Mouse (Mus musculus) embryo, embryonic 11.5 days (tissue): ENCODE data around the gene Tmcc3.

Source experiments
- DNase-seq: peaks from one replicate; pipeline ENCODE4 v3.0.0-alpha.2; 2012; ENCODE audit warnings: low read depth, low spot score

The Tmcc3 gene

DNA sequence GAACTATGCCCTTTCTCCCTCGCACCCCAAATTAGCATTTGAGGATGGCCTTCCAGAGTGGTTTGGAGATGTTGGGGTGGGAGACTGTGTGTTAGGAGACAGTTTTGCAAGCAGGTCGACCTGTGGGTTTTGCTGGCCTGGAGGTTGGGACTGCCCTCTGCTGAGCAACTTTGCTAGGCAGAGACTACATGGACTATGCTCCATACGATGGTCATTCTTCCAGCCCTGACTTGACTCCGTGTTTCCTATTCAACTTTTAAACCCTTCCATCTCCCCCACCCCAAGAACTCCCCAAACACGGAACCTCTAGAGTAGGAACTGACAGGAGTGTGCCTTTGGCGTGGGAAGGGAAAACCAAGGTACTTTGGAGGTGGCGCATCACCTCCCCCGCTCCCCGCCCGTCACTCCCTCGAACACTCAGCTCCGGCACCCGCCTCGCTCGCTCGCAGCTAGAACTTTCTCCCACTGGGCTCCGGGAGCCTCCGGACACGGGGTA is at the start of gene Tmcc3:
TSS of gene Tmcc3 (plus strand) at position 439 of the 496 bp plus-strand sequence.
- DNase-seq, result no peak

DNA sequence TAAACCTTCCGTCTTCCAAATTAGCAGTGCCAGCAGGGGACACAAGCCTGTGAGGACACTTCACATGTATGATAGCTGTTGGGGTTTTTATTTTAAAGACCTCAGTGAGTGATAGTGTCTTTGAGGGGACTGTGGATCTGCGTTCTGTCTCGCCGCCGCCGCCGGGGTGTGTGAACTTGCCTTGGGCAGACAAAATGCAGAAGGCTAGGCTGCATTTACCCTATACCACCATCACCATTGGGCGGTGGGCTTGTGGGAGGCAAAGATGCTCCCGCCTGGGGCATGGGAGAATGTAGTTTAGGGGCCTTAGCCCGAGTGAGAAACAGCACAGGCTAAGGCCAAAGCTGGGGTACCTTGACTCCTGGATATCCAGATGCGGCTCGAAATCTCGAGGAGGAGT is 49.1 kb upstream of the Tmcc3 start:
- no peak for DNase-seq

DNA sequence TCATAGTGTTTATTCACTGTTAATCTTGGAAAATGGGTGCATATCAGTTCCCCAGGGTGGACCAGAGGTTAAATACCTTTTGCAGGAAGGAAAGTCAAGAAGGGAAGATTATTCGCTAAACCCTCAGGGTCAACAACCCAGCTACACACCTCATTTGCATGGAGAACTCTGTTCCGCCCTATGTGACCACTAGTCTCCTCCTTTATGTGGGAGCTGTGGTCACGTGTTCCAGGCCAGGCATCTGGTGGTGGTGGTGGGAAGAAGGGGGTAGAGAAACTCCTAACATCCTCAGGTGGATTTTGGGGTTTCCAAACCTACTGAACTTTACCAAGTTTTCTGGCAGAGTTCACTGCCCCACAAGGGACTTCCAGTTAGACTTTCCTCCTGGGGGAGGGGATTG is 48.5 kb upstream of the Tmcc3 start:
- DNase-seq, result no peak

DNA sequence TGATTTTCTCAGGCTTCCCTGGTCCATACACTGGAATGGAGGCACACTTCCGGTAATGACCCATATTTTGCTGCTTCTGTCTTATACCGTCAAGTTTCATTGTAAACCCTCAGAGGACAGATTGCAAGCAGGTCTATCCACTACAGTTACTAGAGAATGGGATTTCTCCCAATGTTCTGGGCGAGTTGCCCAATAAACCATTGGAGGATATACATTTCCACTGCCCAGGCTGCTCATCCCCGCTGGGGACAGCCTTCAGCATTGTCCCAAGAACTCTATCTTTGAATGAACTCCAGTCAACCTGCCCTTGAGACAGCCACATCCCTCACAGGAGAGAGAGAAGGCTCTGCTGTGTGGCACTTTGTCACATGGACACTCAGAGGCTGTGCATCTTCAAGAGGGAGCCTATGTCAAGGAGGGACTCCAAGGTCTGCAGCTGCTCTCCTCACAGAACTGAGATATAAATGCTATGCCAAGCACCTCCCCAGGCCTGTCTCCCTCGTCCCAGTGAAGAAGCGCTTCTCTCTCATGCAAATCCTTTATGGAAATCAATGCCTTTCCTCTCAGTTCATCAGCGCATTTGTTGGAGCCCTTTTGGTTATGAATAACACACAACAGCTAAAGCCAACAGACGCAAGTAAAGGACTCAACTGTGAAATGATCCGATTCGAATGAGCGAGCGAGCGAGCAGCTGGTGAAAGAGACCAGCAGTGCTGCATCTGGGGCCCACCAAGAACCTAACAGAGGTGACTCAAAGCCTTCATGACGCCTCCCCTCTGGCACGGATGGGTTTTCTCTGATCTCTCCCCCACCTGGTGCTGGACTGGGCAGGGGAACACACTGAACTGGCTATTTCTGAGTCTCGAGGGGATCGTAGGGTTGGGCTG is 45.9 kb upstream of the Tmcc3 start:
- DNase-seq, result no peak

DNA sequence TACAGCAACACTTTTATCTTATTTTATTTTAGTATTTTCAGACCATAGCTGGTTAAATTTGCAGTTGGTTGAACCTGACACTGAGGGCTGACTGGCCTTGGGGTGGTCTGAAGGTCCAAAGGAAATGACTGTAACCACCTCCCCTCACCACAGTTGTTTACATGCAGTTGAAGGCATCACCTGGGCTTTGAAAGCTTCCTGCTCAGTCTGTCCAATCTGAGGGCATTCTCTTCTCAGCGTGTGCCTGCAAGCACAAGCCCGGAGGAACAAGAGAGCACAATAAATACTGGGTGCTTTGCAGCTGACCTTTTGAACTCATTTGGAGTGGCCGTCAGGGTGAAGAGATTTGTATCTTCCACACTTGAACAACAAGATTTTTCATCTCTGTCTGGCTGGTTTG is 36.4 kb upstream of the Tmcc3 start:
- DNase-seq, result no peak

DNA sequence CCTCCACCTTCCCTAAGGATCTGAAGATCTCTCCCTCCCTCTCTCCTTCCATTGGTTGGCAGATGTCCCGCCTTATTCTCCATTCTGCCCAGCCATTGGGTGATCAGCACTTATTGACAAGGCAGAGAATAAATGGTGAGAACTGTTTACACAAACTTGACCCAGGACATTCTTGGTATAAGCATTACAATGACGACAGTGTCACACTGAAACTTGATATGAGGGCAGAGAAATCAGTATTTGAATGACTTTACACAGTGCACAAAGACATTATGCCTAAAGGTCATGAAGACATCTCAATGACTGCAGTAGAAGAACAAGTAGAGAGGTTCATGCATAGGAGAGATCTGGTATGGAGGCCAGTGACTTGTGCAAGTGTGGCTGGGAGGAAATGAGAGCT is 35.2 kb upstream of the Tmcc3 start:
- no peak for DNase-seq

DNA sequence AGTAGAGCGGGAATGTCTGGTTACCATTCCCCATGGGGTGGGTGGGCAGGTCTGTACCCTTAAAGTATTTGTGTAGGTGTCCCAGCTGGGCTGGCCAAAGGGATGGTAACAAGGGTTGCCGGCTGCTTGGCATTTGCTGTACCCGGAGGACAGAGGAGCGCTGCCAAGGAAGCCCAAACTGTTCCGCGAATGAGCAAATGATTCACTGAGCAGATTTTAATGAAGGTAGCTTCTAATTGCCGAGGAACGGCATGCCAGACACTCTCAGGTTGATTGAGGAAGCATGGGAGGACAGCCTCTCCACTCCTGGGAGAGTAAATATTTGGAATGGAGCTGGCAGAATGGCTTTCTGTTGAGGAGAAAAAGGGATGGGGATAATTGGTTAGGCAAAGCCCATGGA is 29.6 kb upstream of the Tmcc3 start:
- DNase-seq, result no peak

DNA sequence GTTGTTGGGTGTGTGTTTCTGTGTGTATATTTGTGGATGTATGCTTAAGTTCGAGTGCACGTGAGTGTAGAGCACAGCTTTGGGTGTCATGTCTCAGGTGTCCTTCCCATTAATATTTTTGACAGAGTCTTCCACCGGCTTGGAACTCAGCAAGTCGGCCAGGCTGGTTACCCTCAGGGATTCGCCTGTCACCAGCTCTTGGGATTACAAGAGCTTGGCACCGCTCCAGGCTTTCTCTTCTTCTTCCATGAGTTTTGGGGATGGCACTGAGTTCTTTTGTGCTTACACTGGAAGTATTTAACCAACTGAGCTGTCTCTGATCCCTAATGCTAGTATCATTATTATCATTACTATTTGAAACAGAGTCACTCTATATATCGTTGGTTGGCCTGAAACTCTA is 29.0 kb upstream of the Tmcc3 start:
- DNase-seq, result no peak

DNA sequence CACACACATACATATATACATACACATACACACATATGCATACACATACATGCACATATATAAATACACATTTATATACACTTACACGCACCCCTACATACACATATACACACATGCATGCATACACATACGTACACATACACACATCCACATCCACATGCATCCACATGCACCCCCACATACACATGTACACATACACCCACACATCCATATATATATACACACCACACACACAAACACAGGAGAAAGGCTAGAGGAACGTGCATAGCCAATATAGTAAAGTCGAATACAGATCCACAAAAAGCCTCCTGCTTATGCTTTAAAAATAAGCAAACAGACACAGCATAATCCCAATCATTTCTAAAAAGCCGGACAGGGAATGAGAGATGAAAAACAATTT is 17.3 kb upstream of the Tmcc3 start:
- DNase-seq, result no peak

DNA sequence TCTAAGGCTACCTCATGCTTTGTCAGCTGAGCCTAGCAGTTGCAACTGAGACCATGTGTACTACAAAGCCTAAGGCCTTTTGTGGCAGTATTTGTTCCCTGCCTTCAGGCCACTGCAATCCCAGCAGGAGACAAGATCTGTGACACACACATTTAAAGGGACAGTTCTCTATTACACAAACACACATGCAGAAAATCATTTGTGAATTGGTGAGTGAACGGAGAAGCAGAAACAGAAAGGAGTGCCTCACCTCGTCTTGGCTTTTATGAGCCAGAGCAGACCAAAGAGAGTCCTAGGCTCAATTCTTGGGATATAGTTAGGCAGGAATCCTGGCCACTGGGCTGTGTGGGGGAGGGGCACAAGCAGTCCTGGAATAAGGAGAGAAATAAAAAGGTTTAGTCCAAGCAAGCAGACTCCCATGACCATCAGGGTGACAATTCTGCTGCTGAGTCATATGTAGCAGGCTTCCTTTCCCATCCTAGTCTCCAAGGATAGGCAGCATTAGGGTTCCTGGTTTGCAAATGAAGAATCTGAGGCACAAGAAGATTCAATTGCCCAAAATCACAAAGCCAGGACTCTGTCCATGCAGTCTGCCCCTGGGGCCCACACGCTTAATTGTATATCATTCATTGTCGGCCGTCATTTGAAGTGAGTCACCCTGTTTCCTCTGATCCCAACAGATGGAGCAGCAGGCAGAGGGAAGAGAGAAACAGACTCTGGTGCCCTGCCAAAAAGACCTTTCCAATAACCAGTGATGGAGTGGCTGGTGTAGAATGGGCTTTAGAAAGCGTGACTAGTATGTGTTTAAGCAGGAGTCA is 16.6 kb upstream of the Tmcc3 start:
- no peak for DNase-seq

DNA sequence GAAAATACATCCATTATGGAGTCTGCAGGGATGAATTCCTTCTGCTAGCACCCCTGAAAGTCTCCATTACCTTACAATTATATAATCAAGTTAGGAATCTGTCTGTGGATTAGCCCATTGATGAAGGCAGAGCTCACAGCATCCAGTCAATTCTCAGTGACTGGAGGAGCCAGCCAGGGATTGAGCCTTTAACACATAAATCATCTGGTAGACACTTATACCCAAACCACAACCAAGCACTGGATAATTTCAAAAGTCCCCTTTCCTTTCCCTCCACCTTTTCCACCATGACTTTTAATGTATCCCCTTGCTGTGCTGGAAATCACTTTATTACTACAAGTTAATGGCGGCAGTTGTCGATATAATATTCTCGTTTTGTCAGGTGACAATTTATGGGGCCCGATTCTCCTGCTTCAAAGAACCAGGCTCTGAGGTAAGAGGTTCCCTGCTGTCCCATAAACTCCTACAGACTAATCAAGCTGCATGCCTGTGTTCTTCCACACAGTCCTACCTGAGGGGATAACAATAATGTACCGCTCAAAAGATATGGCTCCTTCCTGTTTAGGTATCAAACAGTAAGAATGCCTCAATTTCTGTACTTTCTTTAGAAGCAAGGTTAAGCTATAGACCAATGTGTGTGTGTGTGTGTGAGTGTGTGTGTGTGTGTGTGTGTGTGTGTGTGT is 15.7 kb upstream of the Tmcc3 start:
- DNase-seq, result no peak

DNA sequence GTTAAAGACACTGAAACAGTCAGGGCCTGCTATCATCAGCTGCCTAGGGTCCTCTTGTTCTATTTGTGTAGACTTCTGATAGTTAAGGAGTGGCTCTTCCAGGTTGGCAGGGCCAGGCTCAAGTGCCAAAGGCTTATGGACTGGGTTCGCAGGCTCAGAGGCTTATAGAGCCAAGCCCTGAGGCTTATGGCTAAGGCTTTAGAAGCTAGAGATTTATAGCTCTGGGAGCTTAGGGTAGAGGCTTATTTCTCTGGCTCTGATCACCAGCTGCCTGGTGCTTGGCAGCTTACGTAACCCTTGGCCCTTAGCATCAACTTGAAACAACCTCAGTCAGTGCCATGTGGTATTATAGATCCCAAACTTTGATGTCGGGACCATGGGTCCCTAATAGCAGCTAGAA is 13.3 kb upstream of the Tmcc3 start, which contains the start of gene Gm4792:
TSS of gene Gm4792 (minus strand) at position 233 of the 400 bp plus-strand sequence.
- no peak for DNase-seq

DNA sequence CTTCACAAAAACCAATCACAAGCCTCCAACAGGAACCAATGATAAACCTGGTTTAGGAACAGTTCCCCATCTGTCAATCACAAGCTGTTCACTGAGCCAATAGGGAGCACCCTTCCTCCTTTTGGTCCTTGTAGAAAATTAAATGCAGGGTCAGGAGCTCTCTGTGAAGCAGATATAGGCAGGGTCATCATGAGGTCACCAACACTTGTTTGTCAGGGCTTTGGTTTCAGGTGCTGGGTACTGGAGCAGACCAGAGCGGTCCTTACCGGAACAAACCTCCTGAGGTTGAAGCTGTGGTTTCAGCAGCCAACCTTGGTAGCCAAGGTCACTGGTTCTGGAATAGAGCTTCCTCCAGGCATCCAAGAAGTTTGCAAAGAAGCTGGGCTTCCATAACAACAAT is 12.4 kb upstream of the Tmcc3 start:
- no peak for DNase-seq

DNA sequence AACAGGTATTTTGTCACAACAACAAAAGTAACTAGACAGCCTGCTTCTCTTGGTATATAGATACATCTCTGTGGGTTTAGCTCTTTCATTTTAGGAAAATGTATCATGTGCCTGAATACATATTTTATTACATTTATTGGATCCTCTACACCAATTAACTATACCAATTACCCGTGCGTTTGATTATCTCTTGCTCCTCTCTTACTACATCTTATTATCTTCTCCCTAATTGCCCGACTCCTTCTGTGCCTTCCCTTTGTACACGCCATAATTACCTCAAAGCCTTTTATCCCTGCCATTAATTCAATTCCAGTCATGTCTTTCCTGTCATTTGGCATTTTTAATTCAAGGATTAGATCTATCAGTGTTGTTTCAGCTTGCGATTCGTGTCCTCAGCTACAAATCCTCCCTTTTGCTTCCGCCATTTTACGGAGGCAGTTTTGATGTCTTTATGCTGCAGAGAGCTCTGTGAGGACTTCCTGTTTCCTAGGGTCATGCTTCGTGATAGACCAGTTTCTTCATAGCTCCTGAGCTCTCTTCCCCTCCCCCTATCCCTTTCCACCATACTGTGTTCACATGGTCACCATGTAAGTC is 7.6 kb upstream of the Tmcc3 start:
- no peak for DNase-seq

DNA sequence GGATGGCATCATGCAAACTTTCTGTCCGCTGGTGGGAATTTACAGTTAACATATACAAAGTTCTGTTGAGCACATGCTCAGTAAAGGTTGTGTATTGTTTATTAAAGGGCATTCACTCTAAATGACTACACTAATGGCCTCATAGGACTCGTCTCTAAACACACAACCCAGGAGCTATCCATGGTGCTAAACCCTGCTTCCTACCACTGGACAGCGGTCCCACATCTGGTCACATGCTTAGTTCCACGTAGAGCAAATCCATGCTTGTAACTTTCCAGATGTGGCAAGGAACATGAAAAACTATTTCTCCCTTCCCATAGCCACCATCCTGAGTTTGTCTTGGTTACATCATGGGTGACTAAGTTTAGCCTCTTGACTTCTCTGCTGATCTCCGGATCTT is 6.2 kb upstream of the Tmcc3 start:
- peak; percentile 37 for DNase-seq

DNA sequence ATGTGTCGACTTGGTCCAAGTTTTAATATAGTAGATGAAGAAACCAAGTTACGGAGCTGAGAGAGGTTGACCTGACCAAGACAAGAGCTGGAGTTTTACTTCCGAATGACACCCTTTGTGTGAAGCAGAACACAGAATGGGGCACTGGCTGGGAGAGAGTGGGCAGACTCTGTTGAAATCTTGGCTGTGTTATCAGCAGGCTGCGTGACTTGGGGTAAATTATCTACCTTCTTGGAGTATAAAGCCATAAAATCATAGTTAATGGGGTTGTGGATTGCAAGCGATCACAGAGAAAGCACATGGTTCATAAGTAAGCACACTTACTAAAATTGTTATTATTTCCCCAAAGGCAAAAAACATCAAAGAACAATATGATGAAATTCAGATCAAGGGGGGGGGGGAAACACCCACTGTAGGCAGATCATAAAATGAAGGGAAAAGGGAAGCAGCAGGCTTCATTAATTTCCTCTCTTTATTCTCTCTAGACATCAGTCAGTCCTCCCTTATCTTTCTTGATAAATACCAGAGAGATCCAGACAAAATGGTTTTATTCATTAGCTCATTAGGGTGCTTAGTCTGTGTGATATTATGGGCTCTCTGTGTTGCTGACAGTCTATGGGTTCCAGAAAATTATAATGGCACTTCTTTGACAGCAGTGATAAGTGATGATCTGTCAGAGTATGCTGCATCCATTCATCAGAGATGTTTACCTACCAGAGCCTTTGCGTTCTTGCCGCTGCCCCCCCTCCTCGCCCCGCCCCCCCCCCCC is 1.1 kb upstream of the Tmcc3 start:
- no peak for DNase-seq

DNA sequence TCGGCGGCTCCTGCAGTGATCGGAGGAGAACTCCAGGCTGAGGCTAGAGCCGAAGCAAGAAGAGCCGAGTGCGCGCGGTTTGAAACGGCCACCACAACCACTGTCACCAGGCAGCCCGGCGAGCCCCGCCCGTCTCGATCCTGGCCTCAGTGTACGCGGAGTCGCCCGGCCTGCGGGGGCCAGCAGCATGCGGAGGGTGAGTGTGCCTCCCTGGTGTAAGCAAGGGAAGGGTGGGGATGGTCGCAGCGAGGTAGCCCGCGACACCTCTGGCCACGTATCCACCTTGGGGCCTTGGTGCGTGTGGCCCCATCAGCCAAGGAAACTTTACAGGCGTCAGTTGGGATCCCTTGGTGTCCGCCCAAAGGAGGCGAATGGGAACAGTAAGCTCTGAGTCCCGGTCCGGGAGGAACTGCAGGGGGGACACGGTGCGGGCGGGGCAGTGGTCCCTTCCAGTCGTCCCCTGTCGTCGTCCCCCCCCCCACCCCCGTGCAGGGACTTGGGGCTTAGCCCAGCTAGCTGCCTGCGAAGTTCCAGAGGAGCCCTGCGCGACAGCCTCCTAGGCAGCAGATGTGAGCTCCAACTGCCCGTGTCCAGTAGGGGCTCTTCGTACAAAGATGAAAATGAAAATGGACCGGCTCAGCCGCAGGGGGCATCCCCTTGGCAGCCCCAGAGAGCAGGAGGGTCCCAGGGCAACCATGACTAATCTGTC is 412 bp downstream of the Tmcc3 start:
- no peak for DNase-seq

DNA sequence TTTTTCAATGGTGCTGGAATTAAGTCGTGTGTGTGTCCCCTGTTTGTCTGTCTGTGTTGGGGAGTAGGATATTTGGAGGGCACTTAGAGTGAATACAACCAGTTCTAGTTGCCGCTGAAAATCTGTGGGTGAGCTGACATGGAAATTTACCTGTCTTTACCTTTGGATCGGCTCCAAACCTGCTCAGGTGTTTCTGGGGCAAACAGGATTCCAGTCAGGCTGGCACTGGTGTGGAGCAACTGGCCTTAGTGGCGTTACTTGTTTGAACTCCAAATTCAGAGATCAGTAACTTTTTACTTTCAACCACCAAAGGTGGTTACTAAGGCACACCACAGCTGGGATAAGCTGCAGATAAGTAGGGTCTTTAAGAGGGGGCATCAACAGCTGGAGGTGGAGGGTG is 1.4 kb downstream of the Tmcc3 start:
- DNase-seq, result no peak

DNA sequence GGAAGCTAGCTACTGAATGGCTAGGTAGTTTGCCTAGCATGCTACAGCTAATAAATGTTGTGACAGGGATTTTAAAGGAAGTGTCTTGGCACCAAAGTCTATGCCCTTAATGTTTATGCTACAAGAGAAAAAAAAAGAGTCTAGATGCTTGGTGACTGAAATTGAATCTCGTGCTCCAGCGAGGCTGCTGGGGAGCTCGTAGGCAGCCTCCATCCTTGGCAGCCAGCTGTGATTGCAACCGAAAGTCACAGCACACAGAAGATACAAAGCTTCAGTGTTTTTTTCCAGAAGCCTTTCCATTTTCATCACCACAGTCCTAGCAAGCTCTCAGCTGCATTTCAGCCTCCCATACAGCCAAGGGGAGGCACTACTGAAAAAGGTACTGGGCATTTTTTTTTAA is 6.8 kb downstream of the Tmcc3 start:
- no peak for DNase-seq

DNA sequence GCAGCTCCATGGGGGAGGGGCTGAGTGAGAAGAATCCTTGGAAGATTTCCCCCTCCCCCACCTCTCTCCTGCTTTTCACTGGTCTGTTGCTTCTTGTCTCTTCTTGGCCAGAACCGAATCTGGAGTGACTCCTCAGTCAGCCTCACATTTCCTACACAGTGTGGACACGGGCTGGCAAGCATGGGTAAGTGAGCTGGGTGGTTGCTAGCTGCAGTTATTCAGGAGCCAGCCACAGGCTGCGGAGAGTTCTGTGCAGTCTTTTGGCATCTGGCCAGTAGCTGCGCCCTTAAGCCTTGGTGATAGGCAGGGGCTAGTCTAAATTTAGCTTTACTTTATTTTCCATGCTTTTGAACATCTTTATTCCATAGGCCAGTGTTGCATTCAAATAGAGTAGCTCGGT is 18.2 kb downstream of the Tmcc3 start:
- DNase-seq, result no peak
